Mouse (Mus musculus) heart, embryonic 16.5 days (tissue): ENCODE measurements around the gene Mamstr. TPM values are rescaled to one million over a fixed set of nuclear protein-coding genes. Genes with fewer than 3 reads are reported as not detected.

Experiments
- ATAC-seq: fragments of 200-750 bp; cut with Nextera tagmentation; replicated peaks from 2 replicates; pipeline ENCODE4 v1.8.0; 2017; ENCODE audit warnings: moderate number of reproducible peaks; ENCODE audit not compliant: insufficient read depth, low FRiP score; ENCODE audit errors: extremely low read depth
- H3K27ac ChIP-seq: fragments of 300-500 bp; sonication (generic); 2 replicates; pipeline ENCODE4 v1.5.1; 2014; ENCODE audit warnings: mild to moderate bottlenecking, low read length, control low read depth, moderate library complexity
- H3K27me3 ChIP-seq: fragments of 300-500 bp; sonication (generic); 2 replicates; pipeline ENCODE4 v1.6.1; 2014; ENCODE audit warnings: low read length, mixed read lengths; ENCODE audit not compliant: control insufficient read depth, insufficient read depth
- H3K36me3 ChIP-seq: fragments of 300-500 bp; sonication (generic); 2 replicates; pipeline ENCODE4 v1.6.1; 2014; ENCODE audit not compliant: control insufficient read depth, insufficient read depth
- H3K4me1 ChIP-seq: fragments of 300-500 bp; sonication (generic); 2 replicates; pipeline ENCODE4 v1.6.1; 2014; ENCODE audit warnings: low read length, mixed read lengths; ENCODE audit not compliant: control insufficient read depth, insufficient read depth
- H3K4me2 ChIP-seq: fragments of 300-500 bp; sonication (generic); 2 replicates; pipeline ENCODE4 v1.6.1; 2014; ENCODE audit warnings: low read depth, mild to moderate bottlenecking, control low read depth, low read length
- H3K4me3 ChIP-seq: fragments of 300-500 bp; sonication (generic); 2 replicates; pipeline ENCODE4 v1.5.1; 2014; ENCODE audit warnings: mild to moderate bottlenecking, control low read depth, low read length
- H3K9ac ChIP-seq: fragments of 300-500 bp; sonication (generic); 2 replicates; pipeline ENCODE4 v1.6.1; 2014; ENCODE audit warnings: low read length, control low read depth
- H3K9me3 ChIP-seq: fragments of 300-500 bp; sonication (generic); replicated peaks from 2 replicates; pipeline ENCODE4 v1.6.1; 2016; ENCODE audit warnings: low read length; ENCODE audit not compliant: control insufficient read depth
- WGBS: fragments of 180-500 bp; shearing (Covaris S2); extraction: QIAGEN DNeasy Blood & Tissue Kit; methylation state at CpG from one replicate; pipeline ENCODE4 v1.1.7; 2014; 5-methylcytosine and 5-hydroxymethylcytosine counted together
- polyA plus RNA-seq: library from polyadenylated mRNA; unstranded; fragments of >200 nt; fragmentation: Nextera tagmentation; extraction: Ambion mirVana; gene quantifications from 2 replicates; pipeline ENCODE4 v1.2.1, GENCODE M21; 2015

Mamstr gene
- polyA plus RNA-seq, 1 experiment from 2014 or later: 9.0 TPM

- Histone ChIP-seq H3K9ac (no peak overlapping the region), H3K9me3 (no peaks in the 10 kb centered on the region), H3K4me2 (no peak overlapping the region), H3K27me3 (no peaks in the 10 kb centered on the region), H3K4me3 (no peak overlapping the region), H3K36me3 (no peaks in the 10 kb centered on the region), H3K27ac (no peak overlapping the region), H3K4me1 (peaks cover 26% of the 10 kb centered on the region)
- no peak for ATAC-seq
- WGBS: 92% methylated on average over 14 of the region's 14 CpGs
These were observed 38.7 kb downstream of the Mamstr start for GRCm38 (mm10) chr7:45678513-45678912.

GRCm38 (mm10) chr7:45679966-45680621, 40.3 kb downstream of the Mamstr start:
- H3K9ac ChIP-seq: peak overlapping the region; percentile 28; the same call in 1 of the 2 replicates
- ATAC-seq: peak; percentile 65

GRCm38 (mm10) chr7:45681046-45681736, 41.4 kb downstream of the Mamstr start:
- WGBS: 50% methylated on average over 8 of the region's 8 CpGs
- no peak overlapping the region for H3K4me2 ChIP-seq
- no peak overlapping the region for H3K4me3 ChIP-seq
- no peaks in the 10 kb centered on the region for H3K27me3 ChIP-seq
- peak overlapping the region; percentile 81 for H3K27ac ChIP-seq
- H3K9me3 ChIP-seq: no peaks in the 10 kb centered on the region
- H3K36me3 ChIP-seq: no peaks in the 10 kb centered on the region
- peak overlapping the region; percentile 18 for H3K9ac ChIP-seq
- peaks cover 26% of the 10 kb centered on the region for H3K4me1 ChIP-seq
- peak; percentile 76 for ATAC-seq

More at GRCm38 (mm10) chr7:45679966-45680621, 40.3 kb downstream of the Mamstr start:
- Histone ChIP-seq H3K4me3 (no peak overlapping the region), H3K27ac (peak overlapping the region; percentile 81), H3K9me3 (no peaks in the 10 kb centered on the region), H3K36me3 (no peaks in the 10 kb centered on the region), H3K4me1 (peaks cover 26% of the 10 kb centered on the region), H3K4me2 (no peak overlapping the region), H3K27me3 (no peaks in the 10 kb centered on the region)
- WGBS: 63% methylated on average over 14 of the region's 14 CpGs

GRCm38 (mm10) chr7:45682144-45683126, 42.7 kb downstream of the Mamstr start:
- Histone ChIP-seq H3K36me3 (no peaks in the 10 kb centered on the region), H3K27ac (peak overlapping the region; percentile 81), H3K9ac (peak overlapping the region; percentile 57), H3K4me1 (peaks cover 26% of the 10 kb centered on the region), H3K4me3 (no peak overlapping the region), H3K9me3 (no peaks in the 10 kb centered on the region), H3K4me2 (peak overlapping the region; percentile 49; the same call in 1 of the 2 replicates), H3K27me3 (no peaks in the 10 kb centered on the region)
- ATAC-seq: peak; percentile 39
- 29% methylated on average over 14 of the region's 14 CpGs for WGBS

- no peaks in the 10 kb centered on the region for H3K27me3 ChIP-seq
- no peaks in the 10 kb centered on the region for H3K9me3 ChIP-seq
- peaks cover 26% of the 10 kb centered on the region for H3K4me1 ChIP-seq
- peak within 1 kb of the TSS; percentile 10; the same call in 1 of the 2 replicates for H3K9ac ChIP-seq
- WGBS: 74% methylated on average over 7 of the region's 7 CpGs
- no peak for ATAC-seq
- no peaks in the 10 kb centered on the region for H3K36me3 ChIP-seq
- H3K27ac ChIP-seq: no peak within 1 kb of the TSS
- H3K4me3 ChIP-seq: no peak within 1 kb of the TSS
- no peak within 1 kb of the TSS for H3K4me2 ChIP-seq
These were observed 43.7 kb downstream of the Mamstr start, which contains the start of gene Ntn5 for GRCm38 (mm10) chr7:45683396-45684050. Gene Ntn5, plus strand, starts transcription at chr7:45684022.

- no peak overlapping the region for H3K27ac ChIP-seq
- no peaks in the 10 kb centered on the region for H3K36me3 ChIP-seq
- no peak overlapping the region for H3K4me3 ChIP-seq
- peaks cover 32% of the 10 kb centered on the region for H3K4me1 ChIP-seq
- H3K4me2 ChIP-seq: no peak overlapping the region
- no peaks in the 10 kb centered on the region for H3K9me3 ChIP-seq
- ATAC-seq: no peak
- H3K9ac ChIP-seq: no peak overlapping the region; the same call in 1 of the 2 replicates
- WGBS: 63% methylated on average over 10 of the region's 10 CpGs
- H3K27me3 ChIP-seq: no peaks in the 10 kb centered on the region
These were observed 46.0 kb downstream of the Mamstr start for GRCm38 (mm10) chr7:45685811-45686210.

GRCm38 (mm10) chr7:45686841-45687240, 47.1 kb downstream of the Mamstr start:
- Histone ChIP-seq H3K4me3 (no peak overlapping the region), H3K4me1 (peaks cover 22% of the 10 kb centered on the region), H3K27me3 (no peaks in the 10 kb centered on the region), H3K4me2 (no peak overlapping the region), H3K9ac (no peak overlapping the region), H3K36me3 (no peaks in the 10 kb centered on the region), H3K27ac (no peak overlapping the region), H3K9me3 (no peaks in the 10 kb centered on the region)
- WGBS: 78% methylated on average over 3 of the region's 3 CpGs
- no peak for ATAC-seq

GRCm38 (mm10) chr7:45689099-45689498, 49.3 kb downstream of the Mamstr start:
- Histone ChIP-seq H3K4me2 (no peak overlapping the region), H3K27me3 (no peaks in the 10 kb centered on the region), H3K4me1 (peaks cover 15% of the 10 kb centered on the region), H3K9ac (no peak overlapping the region), H3K9me3 (no peaks in the 10 kb centered on the region), H3K4me3 (no peak overlapping the region), H3K27ac (no peak overlapping the region), H3K36me3 (no peaks in the 10 kb centered on the region)
- 64% methylated on average over 6 of the region's 6 CpGs for WGBS
- ATAC-seq: no peak
